Mouse (Mus musculus): ENCODE measurements around the gene Pcnx.
A peak's percentile ranks its signal among the peaks of the same experiment; 100 is the strongest.

Pcnx gene

GRCm38 (mm10) chr12:81855031-81855430 lies 4.8 kb upstream of the Pcnx start:
- DNase-seq (ENCODE audit: low spot score in 2 of 2): no peak

GRCm38 (mm10) chr12:81856696-81857095 lies 3.1 kb upstream of the Pcnx start:
- DNase-seq (ENCODE audit: low spot score in 2 of 2): peak in 1 of 2 experiments; percentile 42

GRCm38 (mm10) chr12:81857251-81857650 lies 2.6 kb upstream of the Pcnx start:
- DNase-seq (ENCODE audit: low spot score in 2 of 2): no peak

GRCm38 (mm10) chr12:81857978-81858569 lies 1.7 kb upstream of the Pcnx start:
- DNase-seq (ENCODE audit: low spot score in 2 of 2): no peak

GRCm38 (mm10) chr12:81860308-81861181 lies 722 bp downstream of the Pcnx start:
- peak; percentile 49 to 56 for DNase-seq (ENCODE audit: low spot score in 2 of 2)

- no peak for DNase-seq (ENCODE audit: low spot score in 2 of 2)
These were observed 1.6 kb downstream of the Pcnx start for GRCm38 (mm10) chr12:81861199-81862085.

GRCm38 (mm10) chr12:81862351-81862802 lies 2.6 kb downstream of the Pcnx start:
- DNase-seq (ENCODE audit: low spot score in 2 of 2): no peak

GRCm38 (mm10) chr12:81863949-81864348 lies 4.1 kb downstream of the Pcnx start:
- no peak for DNase-seq (ENCODE audit: low spot score in 2 of 2)

- DNase-seq (ENCODE audit: low spot score in 2 of 2): no peak
These were observed 5.4 kb downstream of the Pcnx start for GRCm38 (mm10) chr12:81865183-81865582.

- DNase-seq (ENCODE audit: low spot score in 2 of 2): no peak
These were observed 7.5 kb downstream of the Pcnx start for GRCm38 (mm10) chr12:81867316-81867715.

GRCm38 (mm10) chr12:81869205-81869940 lies 9.6 kb downstream of the Pcnx start:
- DNase-seq (ENCODE audit: low spot score in 2 of 2): no peak

GRCm38 (mm10) chr12:81873345-81873744 lies 13.5 kb downstream of the Pcnx start:
- DNase-seq (ENCODE audit: low spot score in 2 of 2): no peak

GRCm38 (mm10) chr12:81880161-81880560 lies 20.3 kb downstream of the Pcnx start:
- no peak for DNase-seq (ENCODE audit: low spot score in 2 of 2)

GRCm38 (mm10) chr12:81883255-81884106 lies 23.7 kb downstream of the Pcnx start:
- no peak for DNase-seq (ENCODE audit: low spot score in 2 of 2)

GRCm38 (mm10) chr12:81884107-81884398 lies 24.2 kb downstream of the Pcnx start:
- DNase-seq (ENCODE audit: low spot score in 2 of 2): no peak

- DNase-seq (ENCODE audit: low spot score in 2 of 2): no peak
These were observed 25.2 kb downstream of the Pcnx start for GRCm38 (mm10) chr12:81884983-81885382.

- no peak for DNase-seq (ENCODE audit: low spot score in 2 of 2)
These were observed 26.2 kb downstream of the Pcnx start for GRCm38 (mm10) chr12:81885982-81886381.

- no peak for DNase-seq (ENCODE audit: low spot score in 2 of 2)
These were observed 29.1 kb downstream of the Pcnx start for GRCm38 (mm10) chr12:81888954-81889353.

- no peak for DNase-seq (ENCODE audit: low spot score in 2 of 2)
These were observed 32.1 kb downstream of the Pcnx start for GRCm38 (mm10) chr12:81891946-81892345.

GRCm38 (mm10) chr12:81894311-81894710 lies 34.5 kb downstream of the Pcnx start:
- DNase-seq (ENCODE audit: low spot score in 2 of 2): no peak

- no peak for DNase-seq (ENCODE audit: low spot score in 2 of 2)
These were observed 36.2 kb downstream of the Pcnx start for GRCm38 (mm10) chr12:81895986-81896385.

All from urinary bladder, postnatal 36 days (tissue).